Mouse (Mus musculus) cerebral cortex, adult 2 months (tissue): Measurements from ENCODE around the gene Gm20388.

ENCODE experiments used
- WGBS: fragments of 180-500 bp; shearing (Covaris S2); methylation state at CpG from one replicate; pipeline ENCODE4 v1.1.7; 2018; 5-methylcytosine and 5-hydroxymethylcytosine counted together

The Gm20388 gene

GRCm38 (mm10) chr8:120563348-120563724 is 652.7 kb downstream of the Gm20388 start:
- 48% methylated on average over 8 of the region's 8 CpGs for WGBS

GRCm38 (mm10) chr8:120563851-120564837 is 653.5 kb downstream of the Gm20388 start:
- WGBS = 18% methylated on average over 20 of the region's 20 CpGs

- 57% methylated on average over 7 of the region's 7 CpGs for WGBS
These were observed 654.6 kb downstream of the Gm20388 start for GRCm38 (mm10) chr8:120565151-120565711.

- WGBS = 62% methylated on average over 8 of the region's 8 CpGs
These were observed 656.0 kb downstream of the Gm20388 start for GRCm38 (mm10) chr8:120566681-120567080.

GRCm38 (mm10) chr8:120567731-120568130 is 657.1 kb downstream of the Gm20388 start:
- WGBS = 97% methylated on average over 17 of the region's 17 CpGs

GRCm38 (mm10) chr8:120568164-120568798 is 657.6 kb downstream of the Gm20388 start:
- WGBS = 98% methylated on average over 37 of the region's 37 CpGs

- WGBS = 89% methylated on average over 17 of the region's 17 CpGs
These were observed 658.5 kb downstream of the Gm20388 start for GRCm38 (mm10) chr8:120569123-120569522.

GRCm38 (mm10) chr8:120569939-120570715 is 659.5 kb downstream of the Gm20388 start:
- 57% methylated on average over 13 of the region's 13 CpGs for WGBS

- 88% methylated on average over 8 of the region's 8 CpGs for WGBS
These were observed 660.9 kb downstream of the Gm20388 start for GRCm38 (mm10) chr8:120571561-120571960.

GRCm38 (mm10) chr8:120572534-120572933 is 661.9 kb downstream of the Gm20388 start:
- WGBS = 56% methylated on average over 21 of the region's 21 CpGs

GRCm38 (mm10) chr8:120573866-120574265 is 663.2 kb downstream of the Gm20388 start:
- 84% methylated on average over 11 of the region's 11 CpGs for WGBS

- 86% methylated on average over 19 of the region's 19 CpGs for WGBS
These were observed 664.3 kb downstream of the Gm20388 start for GRCm38 (mm10) chr8:120574941-120575340.

GRCm38 (mm10) chr8:120575801-120576200 is 665.2 kb downstream of the Gm20388 start:
- WGBS = 86% methylated on average over 9 of the region's 9 CpGs

- WGBS = 78% methylated on average over 17 of the region's 17 CpGs
These were observed 667.2 kb downstream of the Gm20388 start for GRCm38 (mm10) chr8:120577821-120578220.

- WGBS = 74% methylated on average over 8 of the region's 8 CpGs
These were observed 669.8 kb downstream of the Gm20388 start for GRCm38 (mm10) chr8:120580336-120581000.

GRCm38 (mm10) chr8:120581329-120581728 is 670.7 kb downstream of the Gm20388 start:
- 83% methylated on average over 12 of the region's 12 CpGs for WGBS

- WGBS = 74% methylated on average over 8 of the region's 8 CpGs
These were observed 671.2 kb downstream of the Gm20388 start for GRCm38 (mm10) chr8:120581811-120582210.

- WGBS = 92% methylated on average over 10 of the region's 10 CpGs
These were observed 674.9 kb downstream of the Gm20388 start for GRCm38 (mm10) chr8:120585521-120585920.

GRCm38 (mm10) chr8:120588908-120589771 is 678.5 kb downstream of the Gm20388 start, which contains the start of gene Gins2:
Gene Gins2 (minus strand): TSS chr8:120589304.
- WGBS = under 1% methylated on average over 67 of the region's 67 CpGs

- whole genome bisulfite sequencing = 57% methylated on average over 2 of the region's 2 CpGs
These were observed 679.3 kb downstream of the Gm20388 start for GRCm38 (mm10) chr8:120589921-120590320.
